Mouse (Mus musculus): Measurements from ENCODE around the gene Tmem63c. TPM values are rescaled to one million over a fixed set of nuclear protein-coding genes. Genes with fewer than 3 reads are reported as not detected.

Tmem63c gene
- polyA plus RNA-seq, 1 experiment from 2014 or later = not detected

DNA sequence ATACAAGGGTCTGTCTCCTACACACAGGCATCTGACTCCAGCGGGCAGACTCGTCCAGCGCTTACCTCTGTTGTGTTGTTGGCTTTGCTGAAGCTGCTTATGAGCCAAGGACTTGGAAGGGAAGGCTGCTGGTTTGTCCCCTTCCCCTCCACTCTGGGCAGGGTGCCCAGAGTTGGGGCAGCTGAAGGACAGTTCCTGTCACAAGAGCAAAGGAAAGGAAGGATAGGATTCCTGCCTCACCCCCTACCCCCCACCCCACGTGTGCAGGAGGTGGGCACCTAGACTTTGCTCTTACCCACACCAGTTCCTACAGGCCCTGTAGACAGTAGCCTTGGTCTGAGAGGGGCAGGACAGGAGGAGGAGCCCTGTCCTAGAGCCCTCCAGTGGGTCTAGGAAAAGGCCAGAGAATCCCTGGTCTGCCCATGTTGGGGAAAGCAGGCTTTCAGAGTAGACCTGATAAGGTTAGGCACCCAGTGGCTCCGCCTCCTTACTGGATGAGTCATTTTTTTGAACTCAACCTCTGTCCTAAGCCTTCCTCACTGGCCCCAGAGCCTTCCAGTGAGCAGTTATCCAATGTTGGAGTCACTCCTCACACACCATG, 10.1 kb downstream of the Tmem63c start:
- H3K4me2 ChIP-seq (ENCODE audit: low read depth, low read length) = no peak overlapping the region
- WGBS = 45% methylated on average over 5 of the region's 5 CpGs
- H3K4me3 ChIP-seq (ENCODE audit: low read length) = no peak overlapping the region
- ATAC-seq (replicated peaks; ENCODE audit: extremely low read depth, insufficient read depth, low FRiP score) = peak; percentile 81
- H3K4me1 ChIP-seq (ENCODE audit: control insufficient read depth, insufficient read depth, low read length) = peaks cover 7% of the 10 kb centered on the region
- no peaks in the 10 kb centered on the region for H3K9me3 ChIP-seq (replicated peaks; ENCODE audit: control insufficient read depth, low read length)
- no peak overlapping the region for H3K9ac ChIP-seq (ENCODE audit: low read length)
- H3K27ac ChIP-seq (ENCODE audit: low read length) = no peak overlapping the region
- H3K36me3 ChIP-seq (ENCODE audit: control insufficient read depth, insufficient read depth) = no peaks in the 10 kb centered on the region
- peaks cover 21% of the 10 kb centered on the region for H3K27me3 ChIP-seq (ENCODE audit: control insufficient read depth, insufficient read depth, low read length)

DNA sequence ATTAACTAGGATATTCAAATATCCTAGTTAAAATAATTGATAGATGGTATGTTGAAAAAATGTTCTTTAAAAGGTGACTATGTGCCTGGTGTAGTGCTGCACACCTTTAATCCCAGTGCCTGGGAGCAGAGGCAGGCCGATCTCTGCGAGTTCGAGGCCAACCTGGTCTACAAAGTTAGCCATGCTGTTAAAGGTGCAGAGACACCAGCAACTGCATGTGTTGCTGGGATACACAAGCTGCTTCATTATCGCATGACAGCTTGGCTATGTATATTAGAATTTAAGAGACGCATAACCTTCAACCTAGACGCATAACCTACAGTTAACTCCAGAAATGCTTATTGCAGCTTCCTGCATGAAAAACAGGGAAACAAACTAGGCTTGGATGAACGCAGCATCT, 15.5 kb downstream of the Tmem63c start:
- 89% methylated on average over 7 of the region's 7 CpGs for WGBS

DNA sequence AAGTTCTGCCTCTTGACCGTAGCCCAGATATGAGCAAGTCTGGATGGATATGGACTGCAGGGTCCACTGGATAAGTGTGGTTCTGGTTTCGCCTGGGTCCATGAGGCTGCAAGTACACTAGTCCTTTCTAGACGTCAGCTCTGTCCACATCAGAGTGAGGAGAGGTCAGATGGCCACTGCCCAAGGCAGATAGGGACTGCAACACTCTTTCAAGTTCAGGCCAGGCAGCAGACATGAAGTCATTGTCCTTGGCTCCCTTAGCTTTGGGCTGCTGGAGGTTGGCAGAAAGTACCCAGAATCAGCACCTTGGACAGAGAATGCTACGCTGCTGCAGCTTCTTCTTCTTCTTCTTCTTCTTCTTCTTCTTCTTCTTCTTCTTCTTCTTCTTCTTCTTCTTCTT, 19.0 kb downstream of the Tmem63c start:
- H3K27ac ChIP-seq (ENCODE audit: low read length) = no peak overlapping the region
- ATAC-seq (replicated peaks; ENCODE audit: extremely low read depth, insufficient read depth, low FRiP score) = no peak
- H3K4me1 ChIP-seq (ENCODE audit: control insufficient read depth, insufficient read depth, low read length) = no peaks in the 10 kb centered on the region
- H3K4me3 ChIP-seq (ENCODE audit: low read length) = no peak overlapping the region
- H3K4me2 ChIP-seq (ENCODE audit: low read depth, low read length) = no peak overlapping the region
- no peaks in the 10 kb centered on the region for H3K9me3 ChIP-seq (replicated peaks; ENCODE audit: control insufficient read depth, low read length)
- no peaks in the 10 kb centered on the region for H3K27me3 ChIP-seq (ENCODE audit: control insufficient read depth, insufficient read depth, low read length)
- 63% methylated on average over 4 of the region's 4 CpGs for WGBS
- H3K9ac ChIP-seq (ENCODE audit: low read length) = no peak overlapping the region
- H3K36me3 ChIP-seq (ENCODE audit: control insufficient read depth, insufficient read depth) = no peaks in the 10 kb centered on the region

More for the DNA sequence above, 15.5 kb downstream of the Tmem63c start:
- H3K4me1 ChIP-seq (ENCODE audit: control insufficient read depth, insufficient read depth, low read length) = no peaks in the 10 kb centered on the region
- H3K27me3 ChIP-seq (ENCODE audit: control insufficient read depth, insufficient read depth, low read length) = no peaks in the 10 kb centered on the region
- no peaks in the 10 kb centered on the region for H3K9me3 ChIP-seq (replicated peaks; ENCODE audit: control insufficient read depth, low read length)
- H3K4me3 ChIP-seq (ENCODE audit: low read length) = no peak overlapping the region
- no peak overlapping the region for H3K9ac ChIP-seq (ENCODE audit: low read length)
- no peak overlapping the region for H3K27ac ChIP-seq (ENCODE audit: low read length)
- H3K36me3 ChIP-seq (ENCODE audit: control insufficient read depth, insufficient read depth) = no peaks in the 10 kb centered on the region
- no peak for ATAC-seq (replicated peaks; ENCODE audit: extremely low read depth, insufficient read depth, low FRiP score)
- no peak overlapping the region for H3K4me2 ChIP-seq (ENCODE audit: low read depth, low read length)

DNA sequence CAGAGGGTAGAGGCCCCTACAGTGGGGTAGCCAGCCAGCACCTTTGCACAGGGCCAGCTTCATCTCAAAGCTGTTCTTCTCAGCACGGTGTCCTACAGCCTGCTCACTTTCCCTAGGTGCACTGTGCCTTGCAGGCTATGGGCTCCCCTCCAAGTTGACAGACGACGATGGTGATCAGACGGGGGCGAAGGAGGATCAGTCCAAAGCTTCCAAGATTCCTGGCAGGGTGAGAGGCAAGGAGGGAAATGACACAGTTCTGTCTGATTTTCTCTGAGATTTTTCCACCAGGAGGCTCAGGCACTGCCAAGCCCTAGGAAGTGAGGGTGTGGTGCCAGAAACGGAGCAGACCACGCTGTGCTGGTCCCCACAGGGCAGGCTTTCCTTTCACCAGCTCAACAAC, 19.7 kb downstream of the Tmem63c start:
- ATAC-seq (replicated peaks; ENCODE audit: extremely low read depth, insufficient read depth, low FRiP score) = no peak
- 79% methylated on average over 7 of the region's 7 CpGs for WGBS
- no peak overlapping the region for H3K9ac ChIP-seq (ENCODE audit: low read length)

GRCm38 (mm10) chr12:87042456-87042855, 21.3 kb downstream of the Tmem63c start:
- H3K36me3 ChIP-seq (ENCODE audit: control insufficient read depth, insufficient read depth) = no peaks in the 10 kb centered on the region
- no peak overlapping the region for H3K4me3 ChIP-seq (ENCODE audit: low read length)
- no peak overlapping the region for H3K27ac ChIP-seq (ENCODE audit: low read length)
- 60% methylated on average over 2 of the region's 2 CpGs for WGBS
- H3K9ac ChIP-seq (ENCODE audit: low read length) = no peak overlapping the region
- no peak for ATAC-seq (replicated peaks; ENCODE audit: extremely low read depth, insufficient read depth, low FRiP score)
- no peaks in the 10 kb centered on the region for H3K9me3 ChIP-seq (replicated peaks; ENCODE audit: control insufficient read depth, low read length)
- H3K4me1 ChIP-seq (ENCODE audit: control insufficient read depth, insufficient read depth, low read length) = no peaks in the 10 kb centered on the region
- no peaks in the 10 kb centered on the region for H3K27me3 ChIP-seq (ENCODE audit: control insufficient read depth, insufficient read depth, low read length)
- H3K4me2 ChIP-seq (ENCODE audit: low read depth, low read length) = no peak overlapping the region

More for the DNA sequence above, 19.7 kb downstream of the Tmem63c start:
- H3K4me1 ChIP-seq (ENCODE audit: control insufficient read depth, insufficient read depth, low read length) = no peaks in the 10 kb centered on the region
- no peak overlapping the region for H3K27ac ChIP-seq (ENCODE audit: low read length)
- H3K4me2 ChIP-seq (ENCODE audit: low read depth, low read length) = no peak overlapping the region
- no peaks in the 10 kb centered on the region for H3K27me3 ChIP-seq (ENCODE audit: control insufficient read depth, insufficient read depth, low read length)
- H3K36me3 ChIP-seq (ENCODE audit: control insufficient read depth, insufficient read depth) = no peaks in the 10 kb centered on the region
- H3K4me3 ChIP-seq (ENCODE audit: low read length) = no peak overlapping the region
- H3K9me3 ChIP-seq (replicated peaks; ENCODE audit: control insufficient read depth, low read length) = no peaks in the 10 kb centered on the region

DNA sequence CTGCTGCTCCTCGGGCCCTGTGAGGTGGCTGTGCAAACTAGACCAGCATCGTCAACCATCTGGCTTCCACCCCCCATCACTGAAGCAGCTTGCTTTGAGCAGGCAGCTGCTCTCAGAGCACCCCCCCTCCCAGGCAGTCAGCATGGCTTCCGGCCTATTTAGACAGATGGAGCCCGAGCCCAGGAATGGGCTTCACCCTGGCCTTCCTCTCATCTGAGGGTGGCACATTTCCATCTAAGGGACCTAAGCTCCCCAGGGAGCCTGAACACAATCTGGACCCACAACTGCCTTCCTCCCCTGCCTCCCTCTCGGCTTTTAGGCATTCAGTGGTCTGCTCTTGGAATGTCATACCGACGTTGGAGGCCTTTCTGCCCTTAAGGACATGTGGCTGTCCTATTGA, 22.1 kb downstream of the Tmem63c start:
- 54% methylated on average over 7 of the region's 7 CpGs for WGBS
- H3K9me3 ChIP-seq (replicated peaks; ENCODE audit: control insufficient read depth, low read length) = no peaks in the 10 kb centered on the region
- H3K4me3 ChIP-seq (ENCODE audit: low read length) = no peak overlapping the region
- H3K27ac ChIP-seq (ENCODE audit: low read length) = no peak overlapping the region
- ATAC-seq (replicated peaks; ENCODE audit: extremely low read depth, insufficient read depth, low FRiP score) = no peak
- H3K4me1 ChIP-seq (ENCODE audit: control insufficient read depth, insufficient read depth, low read length) = no peaks in the 10 kb centered on the region
- H3K4me2 ChIP-seq (ENCODE audit: low read depth, low read length) = no peak overlapping the region
- H3K9ac ChIP-seq (ENCODE audit: low read length) = no peak overlapping the region
- no peaks in the 10 kb centered on the region for H3K27me3 ChIP-seq (ENCODE audit: control insufficient read depth, insufficient read depth, low read length)
- no peaks in the 10 kb centered on the region for H3K36me3 ChIP-seq (ENCODE audit: control insufficient read depth, insufficient read depth)

GRCm38 (mm10) chr12:87044711-87045110, 23.6 kb downstream of the Tmem63c start:
- H3K27ac ChIP-seq (ENCODE audit: low read length) = no peak overlapping the region
- H3K9me3 ChIP-seq (replicated peaks; ENCODE audit: control insufficient read depth, low read length) = no peaks in the 10 kb centered on the region
- no peak for ATAC-seq (replicated peaks; ENCODE audit: extremely low read depth, insufficient read depth, low FRiP score)
- no peak overlapping the region for H3K4me2 ChIP-seq (ENCODE audit: low read depth, low read length)
- no peaks in the 10 kb centered on the region for H3K36me3 ChIP-seq (ENCODE audit: control insufficient read depth, insufficient read depth)
- no peaks in the 10 kb centered on the region for H3K27me3 ChIP-seq (ENCODE audit: control insufficient read depth, insufficient read depth, low read length)
- H3K4me1 ChIP-seq (ENCODE audit: control insufficient read depth, insufficient read depth, low read length) = no peaks in the 10 kb centered on the region
- 30% methylated on average over 5 of the region's 5 CpGs for WGBS
- no peak overlapping the region for H3K4me3 ChIP-seq (ENCODE audit: low read length)
- no peak overlapping the region for H3K9ac ChIP-seq (ENCODE audit: low read length)

DNA sequence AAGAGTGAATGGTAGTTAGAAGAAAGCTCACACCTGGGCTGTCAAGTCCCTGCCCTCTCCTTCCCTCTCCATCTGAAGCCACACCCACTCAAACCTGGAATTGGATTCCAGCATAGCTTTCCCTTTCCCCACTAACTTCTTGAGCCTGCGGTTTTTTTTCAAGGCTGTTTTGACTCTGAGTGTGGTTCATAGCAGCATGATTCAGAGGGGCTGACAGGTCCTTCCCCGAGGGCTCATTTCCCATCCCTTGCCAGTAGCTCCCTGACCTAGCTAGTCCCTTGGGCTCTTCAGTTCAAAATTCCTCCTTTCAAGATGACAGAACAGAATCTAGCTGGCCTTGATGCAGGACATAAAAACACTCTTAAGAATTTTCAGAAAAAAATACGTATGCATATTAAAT, 26.4 kb downstream of the Tmem63c start:
- H3K4me3 ChIP-seq (ENCODE audit: low read length) = no peak overlapping the region
- ATAC-seq (replicated peaks; ENCODE audit: extremely low read depth, insufficient read depth, low FRiP score) = no peak
- WGBS = 43% methylated on average over 3 of the region's 3 CpGs

DNA sequence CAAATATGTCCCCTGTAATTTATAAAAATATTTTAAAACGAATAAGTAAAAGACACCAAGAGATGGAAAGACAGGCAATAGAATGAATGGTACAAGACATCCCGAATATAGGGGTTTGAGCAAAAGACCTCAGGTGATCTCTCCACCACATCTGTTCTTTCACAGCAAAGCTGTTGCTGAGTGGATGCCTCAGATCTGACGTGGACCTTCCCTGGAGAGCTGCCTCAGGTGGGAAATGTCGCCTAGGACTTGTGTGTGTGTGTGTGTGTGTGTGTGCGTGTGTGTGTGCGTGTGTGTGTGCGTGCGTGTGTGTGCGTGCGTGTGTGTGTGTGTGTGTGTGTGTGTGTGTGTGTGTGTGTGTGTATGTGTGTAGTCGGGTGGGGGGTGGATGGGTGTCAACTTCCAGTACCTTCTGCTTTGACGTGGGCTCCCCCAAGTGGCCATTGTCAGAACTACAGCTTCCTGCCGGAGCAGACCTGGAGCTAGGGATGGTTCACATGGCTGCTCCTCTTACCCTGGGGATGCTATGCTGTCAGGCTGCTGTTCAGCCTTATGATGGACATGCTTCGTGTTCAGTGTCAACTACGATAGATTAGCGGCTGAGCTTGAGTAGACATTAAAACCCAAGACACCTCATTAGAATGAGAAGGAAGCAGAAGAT, 31.7 kb downstream of the Tmem63c start:
- no peak overlapping the region for H3K9ac ChIP-seq (ENCODE audit: low read length)
- H3K27me3 ChIP-seq (ENCODE audit: control insufficient read depth, insufficient read depth, low read length) = peaks cover 14% of the 10 kb centered on the region
- no peak overlapping the region for H3K27ac ChIP-seq (ENCODE audit: low read length)
- no peaks in the 10 kb centered on the region for H3K9me3 ChIP-seq (replicated peaks; ENCODE audit: control insufficient read depth, low read length)
- no peak overlapping the region for H3K4me3 ChIP-seq (ENCODE audit: low read length)
- no peak for ATAC-seq (replicated peaks; ENCODE audit: extremely low read depth, insufficient read depth, low FRiP score)
- no peak overlapping the region for H3K4me2 ChIP-seq (ENCODE audit: low read depth, low read length)
- 16% methylated on average over 16 of the region's 16 CpGs for WGBS
- no peaks in the 10 kb centered on the region for H3K4me1 ChIP-seq (ENCODE audit: control insufficient read depth, insufficient read depth, low read length)
- H3K36me3 ChIP-seq (ENCODE audit: control insufficient read depth, insufficient read depth) = no peaks in the 10 kb centered on the region

More for the DNA sequence above, 26.4 kb downstream of the Tmem63c start:
- H3K9ac ChIP-seq (ENCODE audit: low read length) = no peak overlapping the region
- no peaks in the 10 kb centered on the region for H3K9me3 ChIP-seq (replicated peaks; ENCODE audit: control insufficient read depth, low read length)
- H3K4me2 ChIP-seq (ENCODE audit: low read depth, low read length) = no peak overlapping the region
- no peaks in the 10 kb centered on the region for H3K4me1 ChIP-seq (ENCODE audit: control insufficient read depth, insufficient read depth, low read length)
- H3K36me3 ChIP-seq (ENCODE audit: control insufficient read depth, insufficient read depth) = no peaks in the 10 kb centered on the region
- H3K27me3 ChIP-seq (ENCODE audit: control insufficient read depth, insufficient read depth, low read length) = no peaks in the 10 kb centered on the region
- H3K27ac ChIP-seq (ENCODE audit: low read length) = no peak overlapping the region
